Mouse (Mus musculus): ENCODE data around the gene Btbd10. TPM values are rescaled to one million over a fixed set of nuclear protein-coding genes. Genes with fewer than 3 reads are reported as not detected.

Gene Btbd10
- total RNA-seq, 1 experiment from 2014 or later = 25.8 TPM

DNA sequence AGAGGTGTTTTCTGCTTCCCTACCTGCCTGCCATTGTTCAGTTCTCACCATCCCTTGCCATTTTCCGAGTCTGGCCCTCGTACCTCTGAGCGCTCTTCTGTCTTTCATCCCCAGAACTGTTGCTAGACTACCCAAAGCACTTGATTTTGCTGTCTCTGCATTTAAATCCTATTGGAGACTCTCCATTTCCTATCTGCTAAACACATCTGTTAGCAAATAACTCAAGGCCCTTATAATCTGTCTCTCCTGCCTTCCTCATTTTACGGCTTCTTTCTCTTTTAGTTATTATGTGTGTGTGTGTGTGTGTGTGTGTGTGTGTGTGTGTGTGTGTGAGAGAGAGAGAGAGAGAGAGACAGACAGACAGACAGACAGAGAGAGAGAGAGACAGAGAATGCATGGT, 71.4 kb downstream of the Btbd10 start:
- ATAC-seq (replicated peaks; ENCODE audit: low read depth, poor library complexity, severe bottlenecking) = no peak

DNA sequence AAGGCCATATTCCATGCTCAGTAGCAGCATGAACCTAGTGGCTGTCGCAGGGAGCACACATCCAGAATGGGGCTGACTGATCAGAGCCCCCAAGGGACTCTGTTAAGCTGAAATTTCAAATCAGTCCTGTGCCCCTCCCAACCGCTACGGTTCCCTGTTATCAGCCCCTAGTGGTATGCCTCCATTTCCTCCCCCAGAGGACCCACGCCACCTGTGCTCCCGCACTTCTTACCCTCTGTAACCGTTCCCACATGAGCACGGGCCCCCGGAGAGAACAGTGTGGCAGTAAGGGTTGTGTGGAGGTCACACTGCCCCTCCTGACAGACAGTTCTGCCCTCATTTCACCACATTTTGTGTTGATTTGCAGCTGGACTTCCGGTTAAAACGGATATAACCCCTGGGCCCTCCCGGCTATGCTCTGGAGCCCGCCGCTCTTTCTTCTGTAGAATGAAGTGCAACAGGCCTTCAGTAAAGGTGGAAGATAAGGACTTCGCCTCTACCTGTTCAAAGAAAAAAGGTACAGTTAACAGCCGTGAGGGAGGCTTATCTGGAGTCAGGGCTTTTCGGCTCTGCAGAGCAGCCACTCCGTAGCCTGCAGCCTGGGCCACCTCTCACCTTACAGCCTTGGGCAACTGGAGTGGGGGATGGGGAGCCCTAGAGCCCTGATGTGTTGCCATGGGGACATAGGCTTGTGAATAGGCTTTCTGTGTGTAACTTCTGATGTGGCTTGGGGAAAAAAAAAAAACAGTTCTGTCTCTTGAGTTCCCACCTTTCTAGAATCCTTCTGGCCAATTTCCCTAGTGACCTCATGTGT, 73.9 kb downstream of the Btbd10 start:
- peak; percentile 67 for ATAC-seq (replicated peaks; ENCODE audit: low read depth, poor library complexity, severe bottlenecking)

DNA sequence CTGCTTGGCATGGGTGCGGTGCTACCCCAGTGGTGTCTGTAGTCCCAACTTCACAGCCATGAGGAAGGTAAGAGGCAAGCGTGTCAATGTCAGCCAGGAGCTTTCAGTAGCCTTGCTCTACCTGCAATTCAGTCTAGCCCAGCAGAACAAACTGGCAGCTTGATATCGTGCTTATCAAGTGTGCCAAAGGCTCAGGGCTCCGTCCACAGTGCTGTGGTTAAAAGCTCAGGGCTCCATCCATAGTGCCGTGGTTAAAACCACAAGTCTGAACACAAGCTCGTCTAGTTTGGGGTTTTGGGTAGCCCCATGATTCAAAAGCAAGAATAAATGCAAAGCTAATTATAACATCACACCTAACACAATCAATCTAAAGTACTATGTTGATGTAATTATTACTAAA, 74.6 kb downstream of the Btbd10 start:
- peak; percentile 72 for ATAC-seq (replicated peaks; ENCODE audit: low read depth, poor library complexity, severe bottlenecking)

DNA sequence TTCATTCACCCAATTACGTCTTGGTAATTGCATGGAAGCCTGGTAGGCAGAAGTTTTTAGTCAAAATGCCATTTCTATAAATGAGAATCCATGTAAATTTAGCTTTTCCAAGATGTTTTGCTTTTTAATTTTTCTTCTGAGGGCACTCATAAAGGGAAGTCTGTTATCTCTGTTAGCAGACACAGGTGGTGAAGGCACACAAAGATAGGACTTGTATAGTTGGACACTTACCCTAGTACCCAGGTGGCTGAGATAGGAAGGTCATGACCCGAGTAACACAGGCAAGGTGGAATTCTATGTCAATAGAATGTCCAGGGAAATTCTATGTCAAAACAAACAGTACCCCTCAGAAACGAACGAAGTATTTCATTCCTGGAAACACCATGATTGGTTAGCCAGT, 77.0 kb downstream of the Btbd10 start:
- ATAC-seq (replicated peaks; ENCODE audit: low read depth, poor library complexity, severe bottlenecking) = no peak

DNA sequence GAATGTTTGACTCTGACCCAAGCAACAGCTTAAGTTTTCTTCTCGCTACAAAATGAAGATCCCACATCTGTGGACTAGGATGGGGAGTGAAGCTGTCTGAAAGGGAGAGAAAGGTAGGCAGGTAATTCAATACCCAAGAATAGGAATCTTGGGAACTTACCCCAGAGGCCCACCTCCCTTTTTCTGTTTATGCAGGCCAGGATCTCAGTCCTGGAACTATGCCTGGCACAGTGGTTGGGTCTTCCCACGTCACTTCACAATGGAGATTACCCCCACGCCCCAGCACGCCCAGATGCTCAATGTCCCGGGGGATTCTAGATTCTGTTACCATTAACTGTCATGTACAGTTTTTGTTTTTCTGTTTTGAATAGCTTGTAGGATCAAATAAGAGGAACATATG, 77.5 kb downstream of the Btbd10 start:
- ATAC-seq (replicated peaks; ENCODE audit: low read depth, poor library complexity, severe bottlenecking) = no peak

DNA sequence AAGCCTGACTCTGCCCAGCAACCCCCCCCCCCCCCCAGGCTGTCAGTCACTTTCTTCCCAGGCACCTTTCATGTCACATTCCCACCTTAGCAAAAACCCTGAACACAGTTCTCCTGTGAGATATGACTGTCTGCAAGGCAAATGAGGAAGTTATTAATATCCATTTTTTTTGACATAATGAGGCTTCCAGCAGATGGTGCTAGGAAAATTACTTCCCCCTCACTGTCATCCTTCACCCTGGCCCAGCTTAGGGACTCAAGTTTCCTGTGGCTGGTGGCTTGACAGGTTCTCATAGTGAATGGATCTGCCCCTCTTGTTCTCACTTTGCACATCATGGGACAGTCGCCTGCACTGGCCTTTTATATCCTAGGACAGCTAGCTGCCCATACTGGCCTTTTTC, 80.0 kb downstream of the Btbd10 start:
- ATAC-seq (replicated peaks; ENCODE audit: low read depth, poor library complexity, severe bottlenecking) = peak; percentile 87

DNA sequence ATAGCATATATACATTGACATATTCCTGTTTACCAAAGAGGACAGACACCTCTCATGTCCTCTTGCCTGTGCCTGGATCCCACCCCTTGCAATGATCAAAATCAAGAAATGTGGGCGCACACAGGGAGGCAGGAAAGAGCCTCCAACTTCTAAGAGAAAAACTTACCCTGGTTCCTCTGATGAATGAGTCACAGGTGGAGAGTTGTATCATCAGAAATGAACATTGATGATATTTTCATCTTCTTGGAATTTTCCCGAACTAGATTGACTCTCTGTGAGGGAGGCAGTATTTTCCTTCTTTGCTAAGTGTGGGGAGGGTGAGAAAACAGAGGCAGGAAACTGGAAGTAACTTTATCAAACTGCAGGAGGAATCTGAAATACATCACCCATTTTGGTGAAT, 83.8 kb downstream of the Btbd10 start:
- no peak for ATAC-seq (replicated peaks; ENCODE audit: low read depth, poor library complexity, severe bottlenecking)

DNA sequence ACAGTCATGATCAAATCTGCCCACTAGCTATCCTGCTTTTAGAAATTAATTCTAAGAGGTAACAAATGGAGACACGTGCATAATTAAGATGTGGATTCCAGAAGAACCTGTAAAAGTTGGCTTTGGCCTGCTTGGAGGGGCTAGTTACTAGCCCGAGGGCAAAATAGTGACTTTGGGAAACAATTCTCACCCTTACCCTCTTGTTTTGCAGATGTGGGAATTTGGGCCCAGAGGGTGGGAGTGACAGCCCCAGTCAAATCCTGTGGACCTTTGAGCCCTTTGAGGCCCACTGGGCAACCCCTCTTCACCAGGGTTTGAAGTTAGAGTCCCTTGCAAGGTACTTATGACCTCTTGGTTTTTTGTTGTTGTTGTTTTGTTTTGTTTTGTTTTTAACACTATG, 89.9 kb downstream of the Btbd10 start:
- ATAC-seq (replicated peaks; ENCODE audit: low read depth, poor library complexity, severe bottlenecking) = no peak

DNA sequence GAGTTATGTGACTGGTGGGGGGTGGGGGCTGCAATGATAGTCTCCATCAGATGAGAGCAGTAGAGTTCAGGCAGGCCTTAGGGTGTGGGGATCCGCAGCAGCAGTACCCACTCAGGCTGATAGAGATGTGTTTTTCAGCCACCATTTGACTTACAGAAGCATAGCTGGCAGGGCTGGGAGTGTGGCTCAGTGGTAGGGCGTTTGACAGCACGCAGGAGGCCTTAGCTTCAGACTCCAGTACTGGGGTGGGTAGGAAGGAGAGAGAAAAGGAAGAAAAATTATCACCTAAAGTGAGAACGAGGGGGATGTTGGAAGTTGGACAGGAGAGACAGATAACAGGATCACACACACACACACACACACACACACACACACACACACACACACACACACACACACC, 90.7 kb downstream of the Btbd10 start:
- no peak for ATAC-seq (replicated peaks; ENCODE audit: low read depth, poor library complexity, severe bottlenecking)

DNA sequence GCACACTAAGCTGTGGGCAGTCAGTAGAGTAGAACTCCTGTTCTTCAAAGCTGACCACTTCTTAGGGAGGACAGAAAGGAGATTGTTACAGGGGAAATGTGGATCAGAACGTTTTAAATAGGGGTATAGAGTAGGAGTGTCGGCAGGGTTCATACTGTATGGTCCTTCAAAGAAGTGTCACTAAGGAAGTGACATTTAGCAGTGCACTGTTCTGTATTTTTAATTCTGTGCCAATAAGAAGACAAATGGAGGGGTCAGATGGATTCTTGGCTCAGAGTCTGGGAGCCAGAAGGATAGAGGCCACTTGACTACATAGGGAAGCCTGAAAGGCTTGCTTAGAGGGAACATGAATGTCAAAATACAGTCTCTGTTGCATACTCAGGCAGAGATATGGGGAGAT, 91.9 kb downstream of the Btbd10 start:
- no peak for ATAC-seq (replicated peaks; ENCODE audit: low read depth, poor library complexity, severe bottlenecking)

DNA sequence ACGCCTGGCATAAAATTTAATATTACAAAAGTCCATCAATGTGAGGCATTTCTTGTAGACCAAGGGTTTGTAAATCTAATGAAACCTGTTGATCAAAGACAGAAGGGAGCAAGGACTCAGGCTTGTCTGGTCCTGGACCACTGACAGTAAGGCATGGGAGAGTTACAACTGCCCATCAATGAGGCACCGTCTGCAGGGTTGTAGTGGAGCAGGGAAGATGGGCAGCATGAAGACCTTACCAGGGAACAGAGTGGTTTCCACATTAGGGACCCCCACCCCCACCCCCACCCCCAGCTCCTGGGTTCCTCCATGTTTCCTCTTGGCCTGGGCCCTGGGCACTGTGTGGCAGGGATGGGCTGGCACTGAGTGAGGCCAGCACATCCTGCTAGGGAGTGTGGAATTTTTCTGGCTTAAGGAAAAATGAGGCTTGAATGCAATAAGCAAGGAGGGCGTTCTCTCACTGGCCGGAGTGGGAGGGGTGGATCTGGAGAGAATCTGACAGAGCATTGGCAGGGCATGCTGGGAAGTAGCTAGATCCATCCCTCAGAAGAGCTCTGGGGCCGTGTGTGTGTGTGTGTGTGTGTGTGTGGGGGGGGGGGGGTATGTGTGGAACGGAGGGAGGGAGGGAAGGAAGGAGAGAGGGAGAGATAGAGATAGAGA, 96.7 kb downstream of the Btbd10 start:
- ATAC-seq (replicated peaks; ENCODE audit: low read depth, poor library complexity, severe bottlenecking) = no peak

DNA sequence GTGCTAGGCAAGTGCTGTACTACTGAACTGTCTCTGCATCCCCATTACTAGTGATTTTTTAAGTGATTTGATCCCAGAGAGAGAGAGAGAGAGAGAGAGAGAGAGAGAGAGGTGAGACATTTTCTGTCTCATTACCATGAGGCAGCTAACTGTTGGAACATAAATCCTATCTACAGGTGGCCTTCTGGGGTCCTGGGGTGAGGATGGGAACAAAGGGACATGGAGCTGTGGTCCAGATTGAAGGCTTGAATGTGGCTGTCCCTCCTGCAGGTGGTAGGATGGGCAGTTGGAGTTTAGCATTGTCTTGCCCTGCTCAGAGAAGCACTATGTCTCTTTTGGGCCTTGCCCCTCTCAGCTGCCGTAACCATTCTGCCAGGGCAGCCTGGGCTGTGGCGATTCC, 98.2 kb downstream of the Btbd10 start:
- ATAC-seq (replicated peaks; ENCODE audit: low read depth, poor library complexity, severe bottlenecking) = no peak

DNA sequence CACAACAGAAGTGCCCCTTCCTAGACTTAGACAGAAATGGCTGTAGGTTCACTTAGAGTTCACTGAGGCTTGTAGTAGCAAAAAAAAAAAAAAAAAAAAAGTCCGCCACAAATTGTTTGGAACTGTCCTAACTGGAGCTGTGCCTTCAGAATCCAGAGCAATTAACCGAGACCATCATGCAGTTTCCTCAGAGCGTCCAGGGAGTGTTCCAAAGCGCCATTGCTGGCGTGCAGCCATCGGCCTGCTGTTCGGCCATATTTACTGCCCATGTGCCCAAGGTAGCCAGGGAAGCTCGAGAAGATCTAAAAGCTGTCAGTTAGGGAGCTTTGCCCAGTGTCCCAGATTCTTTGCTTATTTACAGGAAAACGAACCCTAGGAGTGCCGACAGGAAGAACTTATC, 98.6 kb downstream of the Btbd10 start:
- ATAC-seq (replicated peaks; ENCODE audit: low read depth, poor library complexity, severe bottlenecking) = no peak

DNA sequence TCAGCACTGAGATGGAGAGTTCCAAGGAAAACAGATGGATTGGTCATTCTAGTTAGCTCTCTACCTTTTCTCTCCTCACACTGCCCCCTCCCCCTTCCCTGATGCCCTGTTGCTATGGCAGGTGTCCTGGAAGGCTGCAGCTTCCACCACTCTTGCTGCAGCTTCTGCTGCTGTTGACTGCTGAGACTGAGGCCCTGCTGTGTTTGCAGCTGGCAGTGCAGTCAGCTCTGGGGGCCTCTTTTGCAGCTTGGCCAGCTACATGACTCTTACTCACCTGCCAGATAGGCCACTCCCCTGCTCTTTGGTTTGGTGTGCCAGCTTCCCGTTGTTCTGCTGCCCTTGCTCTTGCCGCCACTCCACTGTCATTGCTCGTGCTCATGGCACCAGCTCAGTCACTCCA, 99.3 kb downstream of the Btbd10 start:
- no peak for ATAC-seq (replicated peaks; ENCODE audit: low read depth, poor library complexity, severe bottlenecking)

DNA sequence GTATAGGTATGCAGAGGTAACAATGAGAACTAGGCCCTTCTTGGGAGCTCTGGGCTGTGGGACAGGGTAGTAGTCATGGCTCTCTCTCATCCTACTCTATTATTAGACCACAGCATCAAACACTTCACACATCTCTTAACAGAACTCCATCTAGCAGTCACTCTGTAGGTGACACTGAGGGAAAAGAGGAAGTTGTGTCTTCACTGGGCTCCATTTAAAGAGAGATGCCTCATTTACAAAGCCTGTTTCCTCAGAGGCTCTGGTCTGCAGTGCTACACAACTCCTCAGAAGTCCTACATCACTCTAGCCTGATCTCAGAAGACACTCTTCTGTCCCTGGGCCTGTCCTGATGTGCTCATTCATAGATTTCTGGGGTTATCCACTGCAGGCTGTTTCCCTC, 100.1 kb downstream of the Btbd10 start:
- ATAC-seq (replicated peaks; ENCODE audit: low read depth, poor library complexity, severe bottlenecking) = peak; percentile 59

DNA sequence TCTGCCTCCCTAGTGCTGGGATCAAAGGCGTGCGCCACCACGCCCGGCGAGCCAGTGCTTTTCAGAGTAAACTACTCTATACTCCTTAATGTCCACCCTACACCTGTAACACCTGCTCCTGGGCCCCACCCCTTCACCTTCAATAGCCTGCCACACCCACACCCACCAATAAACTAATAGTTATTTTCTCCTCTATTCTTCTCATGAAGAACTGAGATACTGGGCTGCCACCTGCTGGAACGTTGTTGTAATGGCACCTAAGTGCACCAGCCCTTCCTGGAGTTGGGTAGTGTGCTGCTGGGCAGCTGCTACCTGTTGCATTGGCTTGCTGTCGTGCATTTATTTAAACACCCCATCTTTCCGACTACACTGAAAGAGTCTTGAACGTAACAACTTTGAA, 100.9 kb downstream of the Btbd10 start:
- peak; percentile 82 for ATAC-seq (replicated peaks; ENCODE audit: low read depth, poor library complexity, severe bottlenecking)

Other genes starting within 250 kb of the Btbd10 start
- 6.4 and 9.0 TPM in 2 replicates for gene Arntl, start 161.9 kb downstream of the Btbd10 start, total RNA-seq (2017)
- not detected in 2 replicates for gene Pth, start 19.2 kb upstream of the Btbd10 start, total RNA-seq (2017)
- 121 and 130 TPM in 2 replicates for gene Far1, start 144.4 kb upstream of the Btbd10 start, total RNA-seq (2017)